Mouse (Mus musculus): ENCODE measurements around the gene Fabp7. TPM values are rescaled to one million over a fixed set of nuclear protein-coding genes. Genes with fewer than 3 reads are reported as not detected.

The Fabp7 gene
- total and polyA plus RNA-seq, 2 experiments, result 0.59 to 10.0 TPM

- TF ChIP-seq CTCF (IDR thresholded peaks at IDR 0.05; ENCODE audit: low read depth, low read length) (no peak), POLR2A (IDR thresholded peaks at IDR 0.05; ENCODE audit: extremely low read depth, insufficient read depth, low read length) (no peak)
- Histone ChIP-seq H3K27me3 (ENCODE audit: control insufficient read depth, insufficient read depth, low read length) (no peaks in the 10 kb centered on the region), H3K36me3 (ENCODE audit: control insufficient read depth, insufficient read depth, low read length) (peaks cover 35% of the 10 kb centered on the region), H3K9ac (ENCODE audit: low read depth, low read length) (no peak overlapping the region), H3K4me3 (ENCODE audit: insufficient read depth, low read depth, low read length) (no peak overlapping the region), H3K27ac (replicated peaks; ENCODE audit: insufficient read depth, low read depth, low read length) (no peak overlapping the region), H3K79me2 (ENCODE audit: control insufficient read depth, insufficient read depth, low read length) (no peaks in the 10 kb centered on the region), H3K4me1 (ENCODE audit: control insufficient read depth, insufficient read depth, low read length) (no peaks in the 10 kb centered on the region)
- no peak for DNase-seq (ENCODE audit: extremely low read depth, low read depth, low spot score)
- 94% methylated on average over 6 of the region's 6 CpGs for WGBS
These were observed 23.1 kb downstream of the Fabp7 start for GRCm38 (mm10) chr10:57807754-57808153.

DNA sequence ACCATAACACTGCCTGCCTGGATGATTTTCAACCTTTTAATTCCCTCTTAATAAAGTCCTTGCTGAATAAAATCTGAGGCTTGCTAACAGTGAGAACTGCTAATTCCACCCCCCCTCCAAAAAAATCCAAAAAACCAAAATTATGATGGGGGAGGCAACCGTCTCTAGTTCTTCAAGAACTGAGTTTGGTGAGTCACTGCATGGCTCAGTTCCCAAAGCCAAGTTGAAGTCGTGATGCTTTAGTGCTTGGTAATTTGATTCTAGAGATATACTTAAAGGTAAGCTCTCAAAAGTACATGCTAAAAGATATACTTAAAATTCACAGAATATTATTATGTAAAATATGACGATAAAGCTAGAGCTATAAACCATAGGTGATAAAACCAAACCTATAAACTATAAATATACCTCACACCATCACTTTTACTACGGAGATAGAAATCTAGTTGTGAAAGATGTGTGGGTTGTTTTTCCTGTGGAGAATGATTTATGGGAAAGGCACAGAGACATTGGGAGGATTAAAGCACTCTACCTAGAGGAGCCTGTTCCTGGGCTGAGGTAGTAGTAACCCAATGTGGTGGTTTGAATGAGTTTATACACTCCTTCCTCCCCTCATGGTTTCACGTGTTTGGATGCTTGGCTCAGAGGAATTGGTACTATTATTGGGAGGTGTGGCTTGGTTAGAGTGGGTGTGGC is 27.6 kb downstream of the Fabp7 start:
- TF ChIP-seq CTCF (IDR thresholded peaks at IDR 0.05; ENCODE audit: low read depth, low read length), result no peak
- TF ChIP-seq POLR2A (IDR thresholded peaks at IDR 0.05; ENCODE audit: extremely low read depth, insufficient read depth, low read length), result no peak
- no peaks in the 10 kb centered on the region for H3K4me1 ChIP-seq (ENCODE audit: control insufficient read depth, insufficient read depth, low read length)

DNA sequence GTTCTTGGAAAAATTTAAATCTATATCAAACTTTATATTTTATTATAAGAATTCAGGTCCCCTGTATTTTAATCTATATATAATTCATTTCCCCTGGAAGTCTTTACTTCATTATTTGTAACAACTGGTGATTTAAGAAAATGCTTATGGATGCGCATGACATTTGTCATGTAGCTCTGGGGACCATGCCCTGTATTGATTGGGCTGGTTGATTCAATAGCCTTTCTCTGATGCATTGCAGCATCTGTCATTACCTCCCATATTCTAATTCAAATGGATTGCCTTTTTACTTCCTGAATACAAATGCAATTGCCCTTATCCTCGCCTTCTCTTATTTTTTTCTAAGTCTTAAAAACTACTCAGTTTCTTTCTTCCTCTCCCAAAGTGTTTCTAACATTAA is 29.6 kb downstream of the Fabp7 start:
- WGBS, result 87% methylated on average over 2 of the region's 2 CpGs
- Histone ChIP-seq H3K36me3 (ENCODE audit: control insufficient read depth, insufficient read depth, low read length) (peaks cover 10% of the 10 kb centered on the region), H3K27me3 (ENCODE audit: control insufficient read depth, insufficient read depth, low read length) (no peaks in the 10 kb centered on the region), H3K4me1 (ENCODE audit: control insufficient read depth, insufficient read depth, low read length) (no peaks in the 10 kb centered on the region), H3K9ac (ENCODE audit: low read depth, low read length) (no peak overlapping the region), H3K79me2 (ENCODE audit: control insufficient read depth, insufficient read depth, low read length) (no peaks in the 10 kb centered on the region), H3K27ac (replicated peaks; ENCODE audit: insufficient read depth, low read depth, low read length) (no peak overlapping the region), H3K4me3 (ENCODE audit: insufficient read depth, low read depth, low read length) (no peak overlapping the region)
- no peak for DNase-seq (ENCODE audit: extremely low read depth, low read depth, low spot score)
- no peak for TF ChIP-seq CTCF (IDR thresholded peaks at IDR 0.05; ENCODE audit: low read depth, low read length)
- TF ChIP-seq POLR2A (IDR thresholded peaks at IDR 0.05; ENCODE audit: extremely low read depth, insufficient read depth, low read length), result no peak

More for the DNA sequence above, 27.6 kb downstream of the Fabp7 start:
- Histone ChIP-seq H3K36me3 (ENCODE audit: control insufficient read depth, insufficient read depth, low read length) (peaks cover 18% of the 10 kb centered on the region), H3K9ac (ENCODE audit: low read depth, low read length) (no peak overlapping the region), H3K27me3 (ENCODE audit: control insufficient read depth, insufficient read depth, low read length) (no peaks in the 10 kb centered on the region), H3K4me3 (ENCODE audit: insufficient read depth, low read depth, low read length) (no peak overlapping the region), H3K27ac (replicated peaks; ENCODE audit: insufficient read depth, low read depth, low read length) (no peak overlapping the region), H3K79me2 (ENCODE audit: control insufficient read depth, insufficient read depth, low read length) (no peaks in the 10 kb centered on the region)
- WGBS, result 87% methylated on average over 5 of the region's 5 CpGs
- no peak for DNase-seq (ENCODE audit: extremely low read depth, low read depth, low spot score)

GRCm38 (mm10) chr10:57815869-57816268 is 31.2 kb downstream of the Fabp7 start:
- Histone ChIP-seq H3K27ac (replicated peaks; ENCODE audit: insufficient read depth, low read depth, low read length) (no peak overlapping the region), H3K27me3 (ENCODE audit: control insufficient read depth, insufficient read depth, low read length) (no peaks in the 10 kb centered on the region), H3K79me2 (ENCODE audit: control insufficient read depth, insufficient read depth, low read length) (no peaks in the 10 kb centered on the region), H3K36me3 (ENCODE audit: control insufficient read depth, insufficient read depth, low read length) (peaks cover 5% of the 10 kb centered on the region), H3K4me3 (ENCODE audit: insufficient read depth, low read depth, low read length) (no peak overlapping the region), H3K4me1 (ENCODE audit: control insufficient read depth, insufficient read depth, low read length) (no peaks in the 10 kb centered on the region), H3K9ac (ENCODE audit: low read depth, low read length) (no peak overlapping the region)
- DNase-seq (ENCODE audit: extremely low read depth, low read depth, low spot score), result no peak
- WGBS, result 82% methylated on average over 6 of the region's 6 CpGs
- no peak for TF ChIP-seq CTCF (IDR thresholded peaks at IDR 0.05; ENCODE audit: low read depth, low read length)

GRCm38 (mm10) chr10:57819209-57819608 is 34.5 kb downstream of the Fabp7 start:
- no peaks in the 10 kb centered on the region; the same call in 1 of the 2 replicates for H3K4me1 ChIP-seq (ENCODE audit: control insufficient read depth, insufficient read depth, low read length)
- no peak overlapping the region for H3K9ac ChIP-seq (ENCODE audit: low read depth, low read length)
- TF ChIP-seq POLR2A (IDR thresholded peaks at IDR 0.05; ENCODE audit: extremely low read depth, insufficient read depth, low read length), result no peak
- TF ChIP-seq CTCF (IDR thresholded peaks at IDR 0.05; ENCODE audit: low read depth, low read length), result no peak
- H3K36me3 ChIP-seq (ENCODE audit: control insufficient read depth, insufficient read depth, low read length), result no peaks in the 10 kb centered on the region
- no peaks in the 10 kb centered on the region for H3K79me2 ChIP-seq (ENCODE audit: control insufficient read depth, insufficient read depth, low read length)
- H3K27me3 ChIP-seq (ENCODE audit: control insufficient read depth, insufficient read depth, low read length), result no peaks in the 10 kb centered on the region
- no peak overlapping the region for H3K27ac ChIP-seq (replicated peaks; ENCODE audit: insufficient read depth, low read depth, low read length)
- WGBS, result 87% methylated on average over 2 of the region's 2 CpGs
- H3K4me3 ChIP-seq (ENCODE audit: insufficient read depth, low read depth, low read length), result no peak overlapping the region
- no peak for DNase-seq (ENCODE audit: extremely low read depth, low read depth, low spot score)

DNA sequence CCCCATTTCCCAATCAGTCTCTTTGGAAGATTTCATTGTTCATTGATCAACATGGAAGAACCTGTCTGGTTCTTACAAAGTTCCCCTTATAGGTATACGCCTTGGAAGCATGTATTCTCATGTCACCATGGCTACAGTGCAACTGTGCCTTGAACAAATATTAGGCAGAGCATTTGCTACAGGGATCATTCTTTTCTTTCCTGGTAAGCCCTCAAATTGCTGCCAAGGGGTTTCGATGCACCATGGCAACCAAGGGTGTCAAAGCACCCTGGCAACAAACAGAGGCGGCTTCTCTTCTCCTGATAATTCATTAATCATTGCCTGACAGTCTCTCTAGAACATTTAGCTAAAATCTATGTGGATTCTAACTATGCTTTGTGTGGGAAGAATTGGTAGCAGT is 37.8 kb downstream of the Fabp7 start:
- Histone ChIP-seq H3K4me3 (ENCODE audit: insufficient read depth, low read depth, low read length) (no peak overlapping the region), H3K4me1 (ENCODE audit: control insufficient read depth, insufficient read depth, low read length) (no peaks in the 10 kb centered on the region; the same call in 1 of the 2 replicates), H3K9ac (ENCODE audit: low read depth, low read length) (no peak overlapping the region), H3K27ac (replicated peaks; ENCODE audit: insufficient read depth, low read depth, low read length) (no peak overlapping the region), H3K27me3 (ENCODE audit: control insufficient read depth, insufficient read depth, low read length) (no peaks in the 10 kb centered on the region), H3K79me2 (ENCODE audit: control insufficient read depth, insufficient read depth, low read length) (no peaks in the 10 kb centered on the region), H3K36me3 (ENCODE audit: control insufficient read depth, insufficient read depth, low read length) (no peaks in the 10 kb centered on the region)
- TF ChIP-seq CTCF (IDR thresholded peaks at IDR 0.05; ENCODE audit: low read depth, low read length) (no peak), POLR2A (IDR thresholded peaks at IDR 0.05; ENCODE audit: extremely low read depth, insufficient read depth, low read length) (no peak)
- 18% methylated on average over 3 of the region's 3 CpGs for WGBS
- DNase-seq (ENCODE audit: extremely low read depth, low read depth, low spot score), result peak; percentile 16
